Mouse (Mus musculus) midbrain, postnatal 0 days (tissue): Measurements from ENCODE around the gene Ets2. TPM values are rescaled to one million over a fixed set of nuclear protein-coding genes. Genes with fewer than 3 reads are reported as not detected.

Experiments used
- ATAC-seq: fragments of 200-750 bp; cut with Nextera tagmentation; 2 replicates; pipeline ENCODE4 v1.8.0; 2017; ENCODE audit warnings: moderate number of reproducible peaks, mild to moderate bottlenecking, moderate TSS enrichment, moderate library complexity; ENCODE audit not compliant: low FRiP score
- DNase-seq: peaks from one replicate; pipeline ENCODE4 v3.0.0-alpha.2; 2015; ENCODE audit warnings: low spot score
- H3K27ac ChIP-seq: fragments of 300-500 bp; sonication (generic); 2 replicates; pipeline ENCODE4 v1.5.1; 2014; ENCODE audit warnings: low read depth, mild to moderate bottlenecking, low read length, mixed read lengths
- H3K27me3 ChIP-seq: fragments of 300-500 bp; sonication (generic); 2 replicates; pipeline ENCODE4 v1.6.1; 2014; ENCODE audit warnings: low read length, control low read depth, mixed read lengths; ENCODE audit not compliant: insufficient read depth
- H3K36me3 ChIP-seq: fragments of 300-500 bp; sonication (generic); 2 replicates; pipeline ENCODE4 v1.6.1; 2014; ENCODE audit warnings: low read length, control low read depth, mixed read lengths; ENCODE audit not compliant: insufficient read depth
- H3K4me1 ChIP-seq: fragments of 300-500 bp; sonication (generic); 2 replicates; pipeline ENCODE4 v1.6.1; 2014; ENCODE audit warnings: mild to moderate bottlenecking, control low read depth, antibody characterized with exemption, low read length, mixed read lengths; ENCODE audit not compliant: insufficient read depth
- H3K4me2 ChIP-seq: fragments of 300-500 bp; sonication (generic); 2 replicates; pipeline ENCODE4 v1.6.1; 2014; ENCODE audit warnings: low read depth, mild to moderate bottlenecking, low read length, mixed read lengths; ENCODE audit not compliant: poor library complexity, severe bottlenecking
- H3K4me3 ChIP-seq: fragments of 300-500 bp; sonication (generic); 2 replicates; pipeline ENCODE4 v1.5.1; 2014; ENCODE audit warnings: low read depth, mild to moderate bottlenecking, low read length, moderate library complexity
- H3K9ac ChIP-seq: fragments of 300-500 bp; sonication (generic); replicated peaks from 2 replicates; pipeline ENCODE4 v1.6.1; 2014; ENCODE audit warnings: mild to moderate bottlenecking, low read length, moderate library complexity, mixed read lengths; ENCODE audit not compliant: poor library complexity, severe bottlenecking
- H3K9me3 ChIP-seq: fragments of 300-500 bp; sonication (generic); 2 replicates; pipeline ENCODE4 v1.6.1; 2016; ENCODE audit warnings: low read length, control low read depth
- CTCF ChIP-seq: IDR thresholded peaks from 2 replicates; pipeline ENCODE4 v1.5.1; 2016; ENCODE audit warnings: antibody characterized with exemption, mild to moderate bottlenecking
- WGBS: fragments of 180-500 bp; shearing (Covaris S2); extraction: QIAGEN DNeasy Blood & Tissue Kit; methylation state at CpG from one replicate; pipeline ENCODE4 v1.1.7; 2014; 5-methylcytosine and 5-hydroxymethylcytosine counted together
- polyA plus RNA-seq: library from polyadenylated mRNA; unstranded; fragments of >200 nt; fragmentation: Nextera tagmentation; extraction: Ambion mirVana; gene quantifications from 2 replicates; pipeline ENCODE4 v1.2.1, GENCODE M21; 2015
- total RNA-seq: library from RNA; depleted of rRNA; stranded (reverse); fragments of >200 nt; gene quantifications from 2 replicates; pipeline ENCODE4 v1.2.3, GENCODE M21; 2014

Gene Ets2
- total and polyA plus RNA-seq, 2 experiments from 2014 or later, result 16.5 to 19.0 TPM

- DNase-seq (peak; percentile 51), ATAC-seq (peak; percentile 77)
- Histone ChIP-seq H3K36me3 (no peaks in the 10 kb centered on the region), H3K4me3 (peak overlapping the region; percentile 95), H3K27me3 (no peaks in the 10 kb centered on the region), H3K27ac (peak overlapping the region; percentile 95), H3K9ac (peak overlapping the region; percentile 97), H3K9me3 (no peaks in the 10 kb centered on the region), H3K4me2 (peak overlapping the region; percentile 84), H3K4me1 (peaks cover 19% of the 10 kb centered on the region)
- TF ChIP-seq CTCF, result no peak
- under 1% methylated on average over 60 of the region's 62 CpGs for WGBS
Observed at GRCm38 (mm10) chr16:95702562-95703545, 979 bp downstream of the Ets2 start.

- ATAC-seq (no peak), DNase-seq (no peak)
- H3K9ac ChIP-seq, result no peak overlapping the region
- 44% methylated on average over 8 of the region's 8 CpGs for WGBS
- H3K36me3 ChIP-seq, result no peaks in the 10 kb centered on the region
- H3K27ac ChIP-seq, result no peak overlapping the region
- H3K4me3 ChIP-seq, result peak overlapping the region; percentile 95; the same call in 1 of the 2 replicates
- no peaks in the 10 kb centered on the region for H3K27me3 ChIP-seq
- no peak for TF ChIP-seq CTCF
- no peaks in the 10 kb centered on the region for H3K9me3 ChIP-seq
- peak overlapping the region; percentile 40 for H3K4me2 ChIP-seq
- peaks cover 19% of the 10 kb centered on the region for H3K4me1 ChIP-seq
Observed at GRCm38 (mm10) chr16:95703958-95704357, 2.1 kb downstream of the Ets2 start.

- WGBS, result 92% methylated on average over 10 of the region's 10 CpGs
- Histone ChIP-seq H3K4me1 (peaks cover 19% of the 10 kb centered on the region), H3K4me3 (no peak overlapping the region), H3K9me3 (no peaks in the 10 kb centered on the region), H3K9ac (no peak overlapping the region), H3K36me3 (peaks cover under 1% of the 10 kb centered on the region; the same call in 1 of the 2 replicates), H3K27ac (no peak overlapping the region), H3K4me2 (peak overlapping the region; percentile 40; the same call in 1 of the 2 replicates), H3K27me3 (no peaks in the 10 kb centered on the region)
- ATAC-seq (no peak), DNase-seq (no peak)
- no peak for TF ChIP-seq CTCF
Observed at GRCm38 (mm10) chr16:95704662-95705330, 2.9 kb downstream of the Ets2 start.

- H3K27ac ChIP-seq, result no peak overlapping the region
- DNase-seq (no peak), ATAC-seq (no peak)
- H3K9ac ChIP-seq, result no peak overlapping the region
- no peaks in the 10 kb centered on the region for H3K27me3 ChIP-seq
- 96% methylated on average over 6 of the region's 6 CpGs for WGBS
- no peak overlapping the region for H3K4me3 ChIP-seq
- peaks cover 17% of the 10 kb centered on the region for H3K4me1 ChIP-seq
- H3K36me3 ChIP-seq, result peaks cover 10% of the 10 kb centered on the region
- TF ChIP-seq CTCF, result no peak
- no peak overlapping the region for H3K4me2 ChIP-seq
- no peaks in the 10 kb centered on the region for H3K9me3 ChIP-seq
Observed at GRCm38 (mm10) chr16:95705771-95706170, 3.9 kb downstream of the Ets2 start.

- no peak for TF ChIP-seq CTCF
- Histone ChIP-seq H3K4me1 (peaks cover 11% of the 10 kb centered on the region), H3K9ac (no peak overlapping the region), H3K4me3 (no peak overlapping the region), H3K27me3 (no peaks in the 10 kb centered on the region), H3K36me3 (peaks cover 24% of the 10 kb centered on the region), H3K4me2 (no peak overlapping the region), H3K27ac (no peak overlapping the region), H3K9me3 (no peaks in the 10 kb centered on the region)
- ATAC-seq (no peak), DNase-seq (no peak)
- WGBS, result 82% methylated on average over 21 of the region's 21 CpGs
Observed at GRCm38 (mm10) chr16:95708211-95709004, 6.5 kb downstream of the Ets2 start.
